Mouse (Mus musculus) layer of hippocampus, adult 9-10 months (tissue): ENCODE data around the gene Ltf.

ENCODE experiments used
- DNase-seq: peaks from one replicate; pipeline ENCODE4 v3.0.0; 2022; ENCODE audit warnings: low spot score

Ltf gene

DNA sequence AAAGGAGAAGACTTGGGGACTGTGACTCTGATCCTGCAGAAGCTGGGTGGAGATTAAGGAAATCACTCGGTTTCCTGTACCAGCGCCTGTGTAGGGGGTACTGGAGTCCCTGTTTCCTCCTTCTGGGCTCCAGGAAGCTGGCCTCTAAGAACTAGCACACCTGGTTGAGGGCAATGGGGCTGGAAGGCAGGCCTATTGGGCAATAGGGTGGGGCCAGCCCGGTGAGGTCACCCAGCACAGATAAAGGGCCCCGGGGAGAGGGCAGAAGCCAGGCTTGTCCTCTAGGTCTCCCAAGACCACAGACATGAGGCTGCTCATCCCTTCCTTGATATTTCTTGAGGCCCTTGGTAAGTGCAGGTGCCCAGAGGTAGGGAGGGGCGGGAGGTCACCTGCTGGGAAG lies at the start of gene Ltf:
TSS of gene Ltf (plus strand) at position 250 of the 400 bp plus-strand sequence.
- no peak for DNase-seq

- no peak for DNase-seq
Measured at GRCm38 (mm10) chr9:110979411-110979810, 39.7 kb upstream of the Ltf start.

GRCm38 (mm10) chr9:110982351-110982750 lies 36.7 kb upstream of the Ltf start:
- DNase-seq = no peak

- DNase-seq = no peak
Measured at GRCm38 (mm10) chr9:110984096-110984495, 35.0 kb upstream of the Ltf start.

- DNase-seq = no peak
Measured at GRCm38 (mm10) chr9:110985541-110985940, 33.5 kb upstream of the Ltf start.

GRCm38 (mm10) chr9:110985951-110986350 lies 33.1 kb upstream of the Ltf start:
- DNase-seq = no peak

- no peak for DNase-seq
Measured at GRCm38 (mm10) chr9:110987331-110987730, 31.7 kb upstream of the Ltf start.

- DNase-seq = no peak
Measured at GRCm38 (mm10) chr9:110988078-110988477, 31.0 kb upstream of the Ltf start.

DNA sequence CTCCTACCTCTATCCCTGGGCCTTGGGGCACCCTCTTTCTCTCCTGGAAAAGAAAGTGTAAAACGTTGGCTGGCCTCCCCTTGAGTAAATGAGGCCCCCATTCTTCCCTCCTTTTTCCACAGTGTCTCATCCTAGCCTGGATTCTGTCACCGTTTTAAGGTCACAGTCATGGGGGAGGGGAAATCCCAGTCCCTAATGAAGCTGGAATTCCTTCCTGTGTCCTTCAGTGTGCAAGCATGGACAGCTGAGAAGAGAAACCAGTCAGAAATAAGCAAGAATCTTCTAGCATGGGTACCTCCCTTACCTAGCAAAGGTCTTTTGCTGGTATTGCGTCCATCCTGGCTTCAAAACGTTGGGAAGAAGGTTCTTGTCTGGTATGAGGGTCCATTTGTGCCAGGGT lies 29.9 kb upstream of the Ltf start:
- DNase-seq = no peak

DNA sequence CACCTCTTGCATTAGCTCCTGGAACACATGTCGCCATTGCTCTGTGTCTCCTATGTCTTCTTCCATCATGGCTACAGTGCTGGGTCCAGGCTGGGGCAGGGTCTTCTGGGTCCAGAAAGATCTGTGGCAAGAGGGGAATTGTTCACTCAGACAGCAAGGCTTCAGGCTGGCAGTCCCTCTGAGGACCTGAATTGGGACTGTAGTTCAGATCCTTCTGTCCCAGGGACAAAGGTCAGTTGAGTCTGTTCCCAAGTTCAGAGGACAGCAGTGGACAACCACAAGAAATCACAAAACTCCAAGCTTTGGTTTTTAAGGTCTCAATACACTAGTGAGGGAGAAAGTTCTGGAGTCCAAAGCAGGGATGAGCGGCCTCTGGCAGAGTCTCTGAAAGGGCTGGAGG lies 29.5 kb upstream of the Ltf start:
- DNase-seq = no peak

GRCm38 (mm10) chr9:110990204-110990603 lies 28.9 kb upstream of the Ltf start, which contains the start of gene Rtp3:
Rtp3 (minus strand) TSS chr9:110990583.
- no peak for DNase-seq

DNA sequence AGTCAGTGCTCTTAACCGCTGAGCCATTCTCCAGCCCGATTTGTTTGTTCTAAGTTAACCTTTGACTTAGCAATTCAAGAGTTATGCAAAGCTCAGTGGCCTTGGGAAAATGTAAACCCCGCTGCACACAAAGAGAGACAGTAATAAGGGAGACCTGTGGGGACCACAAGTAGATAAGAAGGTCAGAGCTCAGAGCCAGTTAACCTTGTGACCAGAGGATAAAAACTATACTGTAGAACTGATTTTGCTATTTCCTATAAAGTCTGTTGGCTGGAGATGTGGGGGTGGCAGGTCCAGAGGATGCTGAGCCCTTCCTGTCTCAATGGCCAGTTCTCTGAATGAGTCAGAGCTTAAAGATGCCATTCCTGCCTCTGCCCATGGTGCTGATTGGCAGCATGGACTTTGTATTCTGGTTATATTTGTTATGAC lies 25.8 kb upstream of the Ltf start:
- no peak for DNase-seq

DNA sequence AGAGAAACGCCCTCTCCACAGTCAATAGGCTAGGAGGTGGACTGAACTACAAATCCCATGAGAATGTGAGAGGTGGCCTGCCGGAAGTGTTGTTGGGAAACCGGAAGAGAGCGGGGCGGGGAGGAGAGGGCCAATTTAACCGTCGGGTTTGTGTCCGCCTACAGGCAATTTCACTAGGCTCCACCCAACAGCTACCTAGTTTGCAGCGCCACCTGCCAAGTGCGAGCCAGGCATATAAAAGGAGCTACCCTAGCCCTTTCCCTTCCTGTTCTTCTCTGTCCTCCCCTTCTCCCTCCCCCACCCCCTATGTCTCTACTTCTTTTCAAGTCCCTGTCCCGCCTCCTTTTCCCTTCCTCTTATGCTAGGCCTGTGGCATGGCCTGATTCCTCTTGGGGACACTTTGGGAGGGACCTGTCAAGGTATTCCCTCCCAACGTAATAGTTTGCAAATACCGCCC lies 24.3 kb upstream of the Ltf start:
- peak; percentile 26 for DNase-seq

GRCm38 (mm10) chr9:110997245-110997644 lies 21.8 kb upstream of the Ltf start:
- DNase-seq = peak; percentile 71

GRCm38 (mm10) chr9:110999056-110999455 lies 20.0 kb upstream of the Ltf start:
- no peak for DNase-seq

- DNase-seq = no peak
Measured at GRCm38 (mm10) chr9:110999856-111000255, 19.2 kb upstream of the Ltf start.

DNA sequence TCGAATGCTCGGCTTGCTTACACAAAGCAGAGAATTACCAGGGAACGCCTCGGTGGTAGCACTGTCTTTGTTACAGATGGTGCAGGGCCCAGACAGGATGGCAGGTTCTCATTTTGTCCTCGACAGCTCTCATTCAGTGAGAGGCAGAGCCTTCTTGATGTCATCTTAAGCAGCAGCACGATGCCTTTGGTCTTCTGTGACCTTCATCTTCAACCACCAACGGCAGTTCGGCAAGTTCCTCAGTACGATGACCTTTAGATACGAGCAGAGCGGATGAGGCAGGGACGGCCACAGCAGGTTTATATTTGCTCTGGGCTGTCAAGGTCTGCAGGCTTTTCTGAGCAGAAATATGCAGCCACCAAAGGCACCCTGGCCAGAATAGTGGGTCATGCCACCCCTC lies 17.4 kb upstream of the Ltf start:
- no peak for DNase-seq

DNA sequence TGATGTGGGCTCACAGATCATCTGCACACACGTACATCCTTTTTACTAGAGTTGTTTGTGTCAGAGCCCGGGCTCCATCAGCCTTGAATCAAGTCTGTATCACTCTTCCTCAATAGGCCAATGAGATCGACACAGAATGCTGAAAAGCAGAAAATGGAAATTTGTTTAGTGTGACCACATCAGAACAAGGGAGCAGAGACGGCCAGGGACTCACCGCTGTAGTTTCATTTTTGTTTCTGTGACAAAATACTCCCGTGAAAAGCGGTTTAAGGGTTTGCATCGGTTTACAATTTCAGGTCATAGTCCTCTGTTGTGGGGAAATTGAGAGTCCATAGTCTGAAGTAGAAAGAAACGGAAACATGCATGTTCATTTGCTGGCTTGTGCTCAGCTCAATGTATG lies 15.8 kb upstream of the Ltf start:
- DNase-seq = no peak

- DNase-seq = no peak
Measured at GRCm38 (mm10) chr9:111006544-111006943, 12.5 kb upstream of the Ltf start.

DNA sequence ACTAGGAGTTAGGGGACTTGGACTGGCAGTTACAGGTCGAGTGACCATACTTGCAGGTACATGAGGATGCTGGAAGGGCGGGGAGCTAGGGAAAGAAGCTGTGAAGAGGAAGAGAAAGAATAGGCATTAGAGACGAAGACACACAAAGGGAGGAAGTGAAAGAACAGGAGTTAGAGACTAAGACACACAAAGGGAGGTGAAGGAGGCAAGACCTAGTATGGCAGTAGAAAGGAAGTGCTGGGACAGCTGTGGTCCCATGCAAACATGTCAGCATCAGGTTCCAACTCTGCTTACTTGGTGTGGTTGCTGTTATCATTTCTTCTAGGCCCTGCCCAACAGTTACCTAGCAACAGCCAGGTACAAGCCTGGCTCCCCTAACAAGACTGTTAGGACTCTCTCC lies 9.3 kb upstream of the Ltf start:
- DNase-seq = no peak

DNA sequence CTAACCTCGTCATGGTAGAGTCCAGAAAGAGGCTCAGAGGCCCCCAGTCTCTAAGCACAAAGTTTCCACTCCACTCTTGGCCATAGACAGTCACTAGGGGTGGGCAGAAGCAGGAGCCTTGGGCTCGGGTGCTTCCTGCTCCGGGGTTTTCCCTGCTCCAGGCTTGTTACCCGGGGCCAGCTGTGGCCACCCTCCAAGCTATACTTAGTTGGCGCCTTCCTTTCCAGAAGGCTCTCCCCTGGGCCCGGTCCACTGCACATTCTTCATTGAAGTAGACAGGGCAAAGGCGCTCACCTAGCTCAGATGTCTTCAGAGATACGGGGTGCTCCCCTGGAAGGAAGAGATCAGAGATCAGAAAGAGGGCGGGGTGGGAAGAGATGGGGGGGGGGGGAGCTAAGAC lies 7.5 kb upstream of the Ltf start:
- DNase-seq = no peak

- no peak for DNase-seq
Measured at GRCm38 (mm10) chr9:111012041-111012440, 7.0 kb upstream of the Ltf start.

GRCm38 (mm10) chr9:111015658-111016057 lies 3.4 kb upstream of the Ltf start:
- no peak for DNase-seq

GRCm38 (mm10) chr9:111026791-111027190 lies 7.7 kb downstream of the Ltf start:
- no peak for DNase-seq

GRCm38 (mm10) chr9:111033717-111034116 lies 14.6 kb downstream of the Ltf start:
- DNase-seq = no peak
